In genomic region chr15:52967801-52968235, GRCm38 (mm10) we compare ENCODE assay signal across 8 mouse cellular contexts.
A peak's percentile ranks its signal among the peaks of the same experiment; 100 is the strongest.
DNase-seq lines count a peak whose midpoint lies in the region.

No protein-coding gene starts in this region.

- peak; percentile 13 for DNase-seq in adrenal gland, postnatal 10 days
- no peak for DNase-seq in adrenal gland, postnatal 4 days (ENCODE audit: low spot score in 2 of 2)
- DNase-seq in embryo, embryonic 9.5 days (ENCODE audit: extremely low spot score): peak; percentile 6
- peak; percentile 49 to 67 for DNase-seq in heart, postnatal 36 days
- DNase-seq in lung, postnatal 36 days: peak; percentile 70
- no peak for DNase-seq in layer of hippocampus, adult 9-11 months
- DNase-seq in spleen, postnatal 14 days (ENCODE audit: low spot score in 2 of 2): no peak
- no peak for DNase-seq in cerebellum, postnatal 14 days

- intact Hi-C loops in heart, postnatal 36 days (cut with DNase I): no loop called here

Comparison
In these comparisons a context has a peak if more than half of its experiments do, and no peak if none do; other contexts are left out.
1. DNase-seq: peak in adrenal gland, postnatal 10 days (single experiment), embryo, embryonic 9.5 days (single experiment), heart, postnatal 36 days (2 of 2) and lung, postnatal 36 days (single experiment); none in adrenal gland, postnatal 4 days (0 of 2), layer of hippocampus, adult 9-11 months (single experiment), spleen, postnatal 14 days (0 of 2) and cerebellum, postnatal 14 days (0 of 2).